Mouse (Mus musculus) forebrain, embryonic 16.5 days (tissue): Measurements from ENCODE around the gene Plxdc1. TPM values are rescaled to one million over a fixed set of nuclear protein-coding genes. Genes with fewer than 3 reads are reported as not detected.

Experiments used
- ATAC-seq: fragments of 200-750 bp; cut with Nextera tagmentation; 2 replicates; pipeline ENCODE4 v1.8.0; 2017; ENCODE audit warnings: mild to moderate bottlenecking, moderate library complexity
- H3K27ac ChIP-seq: fragments of 300-500 bp; sonication (generic); 2 replicates; pipeline ENCODE4 v1.5.1; 2014; ENCODE audit warnings: low read length, control low read depth
- H3K27me3 ChIP-seq: fragments of 300-500 bp; sonication (generic); replicated peaks from 2 replicates; pipeline ENCODE4 v1.6.1; 2014; ENCODE audit warnings: low read length; ENCODE audit not compliant: control insufficient read depth, insufficient read depth
- H3K36me3 ChIP-seq: fragments of 300-500 bp; sonication (generic); 2 replicates; pipeline ENCODE4 v1.6.1; 2014; ENCODE audit not compliant: control insufficient read depth, insufficient read depth
- H3K4me1 ChIP-seq: fragments of 300-500 bp; sonication (generic); replicated peaks from 2 replicates; pipeline ENCODE4 v1.6.1; 2014; ENCODE audit warnings: low read length; ENCODE audit not compliant: control insufficient read depth, insufficient read depth
- H3K4me2 ChIP-seq: fragments of 300-500 bp; sonication (generic); 2 replicates; pipeline ENCODE4 v1.6.1; 2014; ENCODE audit warnings: mild to moderate bottlenecking, low read length, control low read depth
- H3K4me3 ChIP-seq: fragments of 300-500 bp; sonication (generic); replicated peaks from 2 replicates; pipeline ENCODE4 v1.5.1; 2014; ENCODE audit warnings: mild to moderate bottlenecking, low read length, control low read depth
- H3K9ac ChIP-seq: fragments of 300-500 bp; sonication (generic); replicated peaks from 2 replicates; pipeline ENCODE4 v1.6.1; 2014; ENCODE audit warnings: low read depth, low read length, control low read depth
- H3K9me3 ChIP-seq: fragments of 300-500 bp; sonication (generic); 2 replicates; pipeline ENCODE4 v1.6.1; 2016; ENCODE audit warnings: low read length; ENCODE audit not compliant: control insufficient read depth
- WGBS: fragments of 180-500 bp; shearing (Covaris S2); extraction: QIAGEN DNeasy Blood & Tissue Kit; methylation state at CpG from one replicate; pipeline ENCODE4 v1.1.7; 2014; 5-methylcytosine and 5-hydroxymethylcytosine counted together
- polyA plus RNA-seq: library from polyadenylated mRNA; unstranded; fragments of >200 nt; fragmentation: Nextera tagmentation; extraction: Ambion mirVana; gene quantifications from 2 replicates; pipeline ENCODE4 v1.2.1, GENCODE M21; 2015

Plxdc1 gene
- polyA plus RNA-seq, 1 experiment from 2014 or later: 0.96 TPM

GRCm38 (mm10) chr11:97983983-97984382 is 2.3 kb downstream of the Plxdc1 start:
- H3K9ac ChIP-seq: no peak overlapping the region
- no peak overlapping the region for H3K27ac ChIP-seq
- no peaks in the 10 kb centered on the region for H3K36me3 ChIP-seq
- peaks cover 20% of the 10 kb centered on the region for H3K27me3 ChIP-seq
- 77% methylated on average over 1 of the region's 1 CpGs for WGBS
- H3K4me3 ChIP-seq: no peak overlapping the region
- H3K4me2 ChIP-seq: no peak overlapping the region
- no peak for ATAC-seq
- peaks cover 9% of the 10 kb centered on the region for H3K4me1 ChIP-seq
- H3K9me3 ChIP-seq: no peaks in the 10 kb centered on the region

- H3K4me2 ChIP-seq: no peak overlapping the region
- no peak for ATAC-seq
- H3K9me3 ChIP-seq: no peaks in the 10 kb centered on the region
- no peak overlapping the region for H3K4me3 ChIP-seq
- no peaks in the 10 kb centered on the region for H3K36me3 ChIP-seq
- peaks cover 9% of the 10 kb centered on the region for H3K4me1 ChIP-seq
- no peak overlapping the region for H3K27ac ChIP-seq
- no peak overlapping the region for H3K9ac ChIP-seq
- WGBS: 87% methylated on average over 3 of the region's 3 CpGs
- peaks cover 20% of the 10 kb centered on the region for H3K27me3 ChIP-seq
Measured at GRCm38 (mm10) chr11:97983506-97983905, 2.7 kb downstream of the Plxdc1 start.

GRCm38 (mm10) chr11:97982721-97983120 is 3.5 kb downstream of the Plxdc1 start:
- Histone ChIP-seq H3K4me1 (peaks cover 9% of the 10 kb centered on the region), H3K4me3 (no peak overlapping the region), H3K4me2 (no peak overlapping the region), H3K9ac (no peak overlapping the region), H3K27me3 (peaks cover 20% of the 10 kb centered on the region), H3K9me3 (no peaks in the 10 kb centered on the region), H3K36me3 (no peaks in the 10 kb centered on the region), H3K27ac (no peak overlapping the region)
- no peak for ATAC-seq
- 89% methylated on average over 9 of the region's 9 CpGs for WGBS

- Histone ChIP-seq H3K9me3 (no peaks in the 10 kb centered on the region), H3K27ac (no peak overlapping the region), H3K36me3 (no peaks in the 10 kb centered on the region), H3K27me3 (peaks cover 13% of the 10 kb centered on the region), H3K4me3 (no peak overlapping the region), H3K9ac (no peak overlapping the region), H3K4me2 (no peak overlapping the region), H3K4me1 (no peaks in the 10 kb centered on the region)
- WGBS: 67% methylated on average over 9 of the region's 9 CpGs
- no peak for ATAC-seq
Measured at GRCm38 (mm10) chr11:97980531-97980966, 5.7 kb downstream of the Plxdc1 start.

GRCm38 (mm10) chr11:97979824-97980495 is 6.3 kb downstream of the Plxdc1 start:
- no peak overlapping the region for H3K27ac ChIP-seq
- H3K4me3 ChIP-seq: no peak overlapping the region
- no peak for ATAC-seq
- peaks cover 8% of the 10 kb centered on the region; the same call in 1 of the 2 replicates for H3K27me3 ChIP-seq
- no peaks in the 10 kb centered on the region for H3K4me1 ChIP-seq
- WGBS: 72% methylated on average over 10 of the region's 10 CpGs
- no peak overlapping the region for H3K4me2 ChIP-seq
- H3K36me3 ChIP-seq: no peaks in the 10 kb centered on the region
- no peaks in the 10 kb centered on the region for H3K9me3 ChIP-seq
- H3K9ac ChIP-seq: no peak overlapping the region

GRCm38 (mm10) chr11:97978392-97978791 is 7.9 kb downstream of the Plxdc1 start:
- Histone ChIP-seq H3K4me1 (no peaks in the 10 kb centered on the region), H3K9me3 (no peaks in the 10 kb centered on the region), H3K36me3 (no peaks in the 10 kb centered on the region), H3K4me2 (no peak overlapping the region), H3K27ac (no peak overlapping the region), H3K4me3 (no peak overlapping the region), H3K27me3 (no peaks in the 10 kb centered on the region), H3K9ac (no peak overlapping the region)
- ATAC-seq: no peak
- 88% methylated on average over 13 of the region's 13 CpGs for WGBS

- no peak for ATAC-seq
- no peak overlapping the region for H3K4me2 ChIP-seq
- H3K36me3 ChIP-seq: no peaks in the 10 kb centered on the region
- 78% methylated on average over 5 of the region's 5 CpGs for WGBS
- H3K4me1 ChIP-seq: no peaks in the 10 kb centered on the region
- no peak overlapping the region for H3K9ac ChIP-seq
- H3K27ac ChIP-seq: no peak overlapping the region
- H3K27me3 ChIP-seq: no peaks in the 10 kb centered on the region
- H3K4me3 ChIP-seq: no peak overlapping the region
- no peaks in the 10 kb centered on the region for H3K9me3 ChIP-seq
Measured at GRCm38 (mm10) chr11:97977797-97978196, 8.4 kb downstream of the Plxdc1 start.

- Histone ChIP-seq H3K36me3 (no peaks in the 10 kb centered on the region), H3K4me3 (no peak overlapping the region), H3K9me3 (no peaks in the 10 kb centered on the region), H3K4me1 (peaks cover 8% of the 10 kb centered on the region; the same call in 1 of the 2 replicates), H3K4me2 (no peak overlapping the region), H3K9ac (no peak overlapping the region), H3K27ac (no peak overlapping the region), H3K27me3 (no peaks in the 10 kb centered on the region)
- 84% methylated on average over 5 of the region's 5 CpGs for WGBS
- no peak for ATAC-seq
Measured at GRCm38 (mm10) chr11:97974746-97975145, 11.5 kb downstream of the Plxdc1 start.

- H3K36me3 ChIP-seq: no peaks in the 10 kb centered on the region
- H3K27ac ChIP-seq: no peak overlapping the region
- WGBS: 88% methylated on average over 5 of the region's 5 CpGs
- no peak overlapping the region for H3K4me2 ChIP-seq
- no peak for ATAC-seq
- no peak overlapping the region for H3K4me3 ChIP-seq
- H3K27me3 ChIP-seq: no peaks in the 10 kb centered on the region
- H3K9ac ChIP-seq: no peak overlapping the region
- peaks cover 8% of the 10 kb centered on the region; the same call in 1 of the 2 replicates for H3K4me1 ChIP-seq
- no peaks in the 10 kb centered on the region for H3K9me3 ChIP-seq
Measured at GRCm38 (mm10) chr11:97974141-97974540, 12.1 kb downstream of the Plxdc1 start.

GRCm38 (mm10) chr11:97972434-97972833 is 13.8 kb downstream of the Plxdc1 start:
- Histone ChIP-seq H3K36me3 (no peaks in the 10 kb centered on the region), H3K9me3 (no peaks in the 10 kb centered on the region), H3K4me1 (peaks cover 8% of the 10 kb centered on the region; the same call in 1 of the 2 replicates), H3K4me2 (no peak overlapping the region), H3K4me3 (no peak overlapping the region), H3K27ac (no peak overlapping the region), H3K27me3 (no peaks in the 10 kb centered on the region), H3K9ac (no peak overlapping the region)
- no peak for ATAC-seq
- 65% methylated on average over 2 of the region's 2 CpGs for WGBS
